Mouse (Mus musculus) stomach, embryonic 16.5 days (tissue): ENCODE results near the gene Ipo11. TPM values are rescaled to one million over a fixed set of nuclear protein-coding genes. Genes with fewer than 3 reads are reported as not detected.

ENCODE experiments used
- ATAC-seq: fragments of 200-750 bp; cut with Nextera tagmentation; 2 replicates; pipeline ENCODE4 v1.8.0; 2017; ENCODE audit warnings: moderate number of reproducible peaks, moderate TSS enrichment; ENCODE audit not compliant: insufficient read depth, low FRiP score
- H3K27ac ChIP-seq: fragments of 300-500 bp; sonication (generic); 2 replicates; pipeline ENCODE4 v1.5.1; 2014; ENCODE audit warnings: low read length
- H3K27me3 ChIP-seq: fragments of 300-500 bp; sonication (generic); 2 replicates; pipeline ENCODE4 v1.6.1; 2014; ENCODE audit warnings: low read length, control low read depth, mixed read lengths; ENCODE audit not compliant: control insufficient read depth, insufficient read depth
- H3K36me3 ChIP-seq: fragments of 300-500 bp; sonication (generic); 2 replicates; pipeline ENCODE4 v1.6.1; 2014; ENCODE audit warnings: low read length; ENCODE audit not compliant: control insufficient read depth, insufficient read depth
- H3K4me1 ChIP-seq: fragments of 300-500 bp; sonication (generic); 2 replicates; pipeline ENCODE4 v1.6.1; 2014; ENCODE audit warnings: low read length, control low read depth, mixed read lengths; ENCODE audit not compliant: control insufficient read depth, insufficient read depth
- H3K4me2 ChIP-seq: fragments of 300-500 bp; sonication (generic); 2 replicates; pipeline ENCODE4 v1.6.1; 2014; ENCODE audit warnings: low read depth, low read length, mixed read lengths
- H3K4me3 ChIP-seq: fragments of 300-500 bp; sonication (generic); replicated peaks from 2 replicates; pipeline ENCODE4 v1.5.1; 2014; ENCODE audit warnings: mild to moderate bottlenecking, low read length
- H3K9ac ChIP-seq: fragments of 300-500 bp; sonication (generic); 2 replicates; pipeline ENCODE4 v1.6.1; 2014; ENCODE audit warnings: low read length
- H3K9me3 ChIP-seq: fragments of 300-500 bp; sonication (generic); replicated peaks from 2 replicates; pipeline ENCODE4 v1.6.1; 2016; ENCODE audit warnings: low read length, control low read depth; ENCODE audit not compliant: control insufficient read depth
- WGBS: fragments of 180-500 bp; shearing (Covaris S2); extraction: QIAGEN DNeasy Blood & Tissue Kit; methylation state at CpG from one replicate; pipeline ENCODE4 v1.1.7; 2014; 5-methylcytosine and 5-hydroxymethylcytosine counted together
- polyA plus RNA-seq: library from polyadenylated mRNA; unstranded; fragments of >200 nt; fragmentation: Nextera tagmentation; extraction: Ambion mirVana; gene quantifications from 2 replicates; pipeline ENCODE4 v1.2.1, GENCODE M21; 2015

Ipo11 gene
- polyA plus RNA-seq, 1 experiment from 2014 or later: 43.9 TPM

GRCm38 (mm10) chr13:106762611-106763010, 174.1 kb downstream of the Ipo11 start:
- Histone ChIP-seq H3K4me3 (no peak overlapping the region), H3K36me3 (no peaks in the 10 kb centered on the region), H3K4me2 (no peak overlapping the region), H3K9me3 (no peaks in the 10 kb centered on the region), H3K27ac (no peak overlapping the region), H3K4me1 (peaks cover 7% of the 10 kb centered on the region), H3K9ac (no peak overlapping the region), H3K27me3 (no peaks in the 10 kb centered on the region)
- WGBS: 53% methylated on average over 1 of the region's 1 CpGs
- ATAC-seq: no peak

GRCm38 (mm10) chr13:106761661-106762060, 175.1 kb downstream of the Ipo11 start:
- Histone ChIP-seq H3K4me3 (no peak overlapping the region), H3K9me3 (no peaks in the 10 kb centered on the region), H3K9ac (no peak overlapping the region), H3K4me1 (peaks cover 7% of the 10 kb centered on the region), H3K27me3 (no peaks in the 10 kb centered on the region), H3K36me3 (no peaks in the 10 kb centered on the region), H3K27ac (no peak overlapping the region), H3K4me2 (no peak overlapping the region)
- WGBS: 92% methylated on average over 1 of the region's 1 CpGs
- ATAC-seq: no peak

GRCm38 (mm10) chr13:106760232-106760875, 176.4 kb downstream of the Ipo11 start:
- H3K27me3 ChIP-seq: no peaks in the 10 kb centered on the region
- H3K4me3 ChIP-seq: no peak overlapping the region
- no peak overlapping the region for H3K27ac ChIP-seq
- 56% methylated on average over 14 of the region's 14 CpGs for WGBS
- no peaks in the 10 kb centered on the region for H3K36me3 ChIP-seq
- no peaks in the 10 kb centered on the region for H3K9me3 ChIP-seq
- ATAC-seq: peak; percentile 38
- peaks cover 7% of the 10 kb centered on the region for H3K4me1 ChIP-seq
- H3K4me2 ChIP-seq: no peak overlapping the region
- H3K9ac ChIP-seq: no peak overlapping the region

GRCm38 (mm10) chr13:106755892-106756291, 180.9 kb downstream of the Ipo11 start:
- no peak for ATAC-seq
- Histone ChIP-seq H3K4me3 (no peak overlapping the region), H3K27ac (no peak overlapping the region), H3K4me1 (peaks cover 4% of the 10 kb centered on the region; the same call in 1 of the 2 replicates), H3K4me2 (no peak overlapping the region), H3K9ac (no peak overlapping the region), H3K36me3 (no peaks in the 10 kb centered on the region), H3K27me3 (no peaks in the 10 kb centered on the region), H3K9me3 (no peaks in the 10 kb centered on the region)
- 69% methylated on average over 5 of the region's 5 CpGs for WGBS

GRCm38 (mm10) chr13:106754216-106754615, 182.5 kb downstream of the Ipo11 start:
- Histone ChIP-seq H3K27ac (no peak overlapping the region), H3K4me2 (no peak overlapping the region), H3K36me3 (no peaks in the 10 kb centered on the region), H3K27me3 (no peaks in the 10 kb centered on the region), H3K4me1 (no peaks in the 10 kb centered on the region), H3K9ac (no peak overlapping the region), H3K9me3 (no peaks in the 10 kb centered on the region), H3K4me3 (no peak overlapping the region)
- WGBS: 81% methylated on average over 3 of the region's 3 CpGs
- ATAC-seq: no peak

GRCm38 (mm10) chr13:106751951-106752350, 184.8 kb downstream of the Ipo11 start:
- Histone ChIP-seq H3K4me1 (no peaks in the 10 kb centered on the region), H3K4me2 (no peak overlapping the region), H3K27ac (no peak overlapping the region), H3K36me3 (no peaks in the 10 kb centered on the region), H3K9ac (no peak overlapping the region), H3K9me3 (no peaks in the 10 kb centered on the region), H3K4me3 (no peak overlapping the region), H3K27me3 (no peaks in the 10 kb centered on the region)
- 67% methylated on average over 1 of the region's 1 CpGs for WGBS
- no peak for ATAC-seq

GRCm38 (mm10) chr13:106746823-106747222, 189.9 kb downstream of the Ipo11 start:
- Histone ChIP-seq H3K27ac (no peak overlapping the region), H3K4me2 (no peak overlapping the region), H3K27me3 (no peaks in the 10 kb centered on the region), H3K9ac (no peak overlapping the region), H3K36me3 (no peaks in the 10 kb centered on the region), H3K4me3 (no peak overlapping the region), H3K4me1 (no peaks in the 10 kb centered on the region), H3K9me3 (no peaks in the 10 kb centered on the region)
- 45% methylated on average over 5 of the region's 5 CpGs for WGBS
- no peak for ATAC-seq

- no peak overlapping the region for H3K9ac ChIP-seq
- 50% methylated on average over 6 of the region's 6 CpGs for WGBS
- no peaks in the 10 kb centered on the region for H3K4me1 ChIP-seq
- H3K4me2 ChIP-seq: no peak overlapping the region
- no peak overlapping the region for H3K27ac ChIP-seq
- H3K27me3 ChIP-seq: no peaks in the 10 kb centered on the region
- ATAC-seq: no peak
- H3K9me3 ChIP-seq: no peaks in the 10 kb centered on the region
- no peaks in the 10 kb centered on the region for H3K36me3 ChIP-seq
- no peak overlapping the region for H3K4me3 ChIP-seq
These were observed 191.6 kb downstream of the Ipo11 start for GRCm38 (mm10) chr13:106745201-106745600.
